Mouse (Mus musculus) CH12F3 (cell line): ENCODE measurements at regions not wholly inside any gene's neighbourhood (a gene's known extent, or its start where the extent isn't known, plus 50 kb on each side); places are given as distances from the start of the nearest gene placed in this dataset.

Experiments used
- in situ Hi-C: fragments of 300-500 bp; cut with MboI; formaldehyde crosslinking; loops from 2 replicates; pipeline ENCODE4 v1.14.3; 2020; ENCODE audit warnings: low sequenced_read_pairs

- in situ Hi-C loops: no loop called here
Measured at GRCm38 (mm10) chr2:123267036-123267435, 502.0 kb downstream of the Sqor start.

- in situ Hi-C loops: no loop called here
Measured at GRCm38 (mm10) chr2:123274866-123275735, 510.1 kb downstream of the Sqor start.

- in situ Hi-C loops: no loop called here
Measured at GRCm38 (mm10) chr2:123275736-123276330, 510.8 kb downstream of the Sqor start.

GRCm38 (mm10) chr2:123311554-123312276, 546.7 kb downstream of the Sqor start:
- in situ Hi-C loops: loop anchor here (25.0 kb wide), 1 partner anchor 1901 kb away; no protein-coding TSS in a partner anchor

GRCm38 (mm10) chr2:123312277-123312617, 547.2 kb downstream of the Sqor start:
- in situ Hi-C loops: loop anchor here (25.0 kb wide), 1 partner anchor 1900 kb away; no protein-coding TSS in a partner anchor

- in situ Hi-C loops: loop anchor here (25.0 kb wide), 1 partner anchor 1892 kb away; no protein-coding TSS in a partner anchor
Measured at GRCm38 (mm10) chr2:123320448-123321097, 555.5 kb downstream of the Sqor start.

GRCm38 (mm10) chr2:123323769-123324168, 558.7 kb downstream of the Sqor start:
- in situ Hi-C loops: loop anchor here (25.0 kb wide), 1 partner anchor 1889 kb away; no protein-coding TSS in a partner anchor

GRCm38 (mm10) chr2:123324896-123325295, 559.9 kb downstream of the Sqor start:
- in situ Hi-C loops: loop anchor here (25.0 kb wide), 1 partner anchor 1887 kb away; no protein-coding TSS in a partner anchor

- in situ Hi-C loops: no loop called here
Measured at GRCm38 (mm10) chr2:123349625-123350346, 584.7 kb downstream of the Sqor start.

GRCm38 (mm10) chr2:123364204-123364603, 599.2 kb downstream of the Sqor start:
- in situ Hi-C loops: no loop called here

GRCm38 (mm10) chr2:123366571-123366970, 601.5 kb downstream of the Sqor start:
- in situ Hi-C loops: no loop called here

- in situ Hi-C loops: no loop called here
Measured at GRCm38 (mm10) chr2:123385622-123386418, 620.8 kb downstream of the Sqor start.

- in situ Hi-C loops: no loop called here
Measured at GRCm38 (mm10) chr2:123386773-123387604, 622.0 kb downstream of the Sqor start.

- in situ Hi-C loops: no loop called here
Measured at GRCm38 (mm10) chr2:123390981-123391380, 625.9 kb downstream of the Sqor start.

GRCm38 (mm10) chr2:123394296-123394695, 629.3 kb downstream of the Sqor start:
- in situ Hi-C loops: no loop called here

GRCm38 (mm10) chr2:123397551-123397950, 632.5 kb downstream of the Sqor start:
- in situ Hi-C loops: no loop called here

GRCm38 (mm10) chr2:123401064-123401463, 636.0 kb downstream of the Sqor start:
- in situ Hi-C loops: no loop called here

GRCm38 (mm10) chr2:123409075-123409474, 644.0 kb downstream of the Sqor start:
- in situ Hi-C loops: no loop called here
